Mouse (Mus musculus) heart, postnatal 10 days (tissue): Measurements from ENCODE around the gene Engase. TPM values are rescaled to one million over a fixed set of nuclear protein-coding genes. Genes with fewer than 3 reads are reported as not detected.

Source experiments
- DNase-seq, 2 experiments: peaks; one replicate each; pipeline ENCODE4 v3.0.0; 2021
- intact Hi-C: fragments of 180-260 bp; cut with DNase I; formaldehyde crosslinking; loops from one replicate; pipeline ENCODE4 v1.15.1; 2025
- total RNA-seq, 2 experiments: library from RNA; stranded (reverse); gene quantifications; 2 replicates each; pipeline ENCODE4 v1.2.3; 2021

The Engase gene
- 1 to 10 TPM; 6.6 to 7.1 TPM for total RNA-seq

GRCm38 (mm10) chr11:118476396-118477373 lies at the start of gene Engase:
Gene Engase, plus strand, starts transcription at chr11:118476829.
- DNase-seq: peak; percentile 98
- intact Hi-C loops: no loop called here

- intact Hi-C loops: no loop called here
- DNase-seq: no peak
Measured at GRCm38 (mm10) chr11:118427266-118427779, 49.3 kb upstream of the Engase start.

- DNase-seq: peak; percentile 67 to 68
- intact Hi-C loops: no loop called here
Measured at GRCm38 (mm10) chr11:118427986-118428385, 48.6 kb upstream of the Engase start, which contains the start of gene C1qtnf1. Gene C1qtnf1, plus strand, starts transcription at chr11:118428203.

- intact Hi-C loops: no loop called here
Measured at GRCm38 (mm10) chr11:118428460-118428868, 48.2 kb upstream of the Engase start.

GRCm38 (mm10) chr11:118428944-118429709 lies 47.5 kb upstream of the Engase start:
- DNase-seq: peak; percentile 54 to 63
- intact Hi-C loops: no loop called here

More at GRCm38 (mm10) chr11:118428460-118428868, 48.2 kb upstream of the Engase start:
- DNase-seq: peak; percentile 61 to 67

GRCm38 (mm10) chr11:118430291-118430885 lies 46.2 kb upstream of the Engase start:
- no peak for DNase-seq
- intact Hi-C loops: no loop called here

- no peak for DNase-seq
- intact Hi-C loops: no loop called here
Measured at GRCm38 (mm10) chr11:118431100-118431948, 45.3 kb upstream of the Engase start.

- intact Hi-C loops: no loop called here
Measured at GRCm38 (mm10) chr11:118433398-118433868, 43.2 kb upstream of the Engase start.

GRCm38 (mm10) chr11:118434093-118434492 lies 42.5 kb upstream of the Engase start:
- intact Hi-C loops: no loop called here
- no peak for DNase-seq

More at GRCm38 (mm10) chr11:118433398-118433868, 43.2 kb upstream of the Engase start:
- peak; percentile 55 to 65 for DNase-seq

- peak in 1 of 2 experiments; percentile 52 for DNase-seq
- intact Hi-C loops: no loop called here
Measured at GRCm38 (mm10) chr11:118436471-118436935, 40.1 kb upstream of the Engase start.

- intact Hi-C loops: no loop called here
- DNase-seq: no peak
Measured at GRCm38 (mm10) chr11:118438665-118439414, 37.8 kb upstream of the Engase start.

GRCm38 (mm10) chr11:118442691-118443090 lies 33.9 kb upstream of the Engase start:
- DNase-seq: no peak
- intact Hi-C loops: loop anchor here (1.0 kb wide), 1 partner anchor 19 kb away; no protein-coding TSS in a partner anchor

- DNase-seq: peak; percentile 75 to 90
- intact Hi-C loops: loop anchor here (1.0 kb wide), 1 partner anchor 20 kb away; no protein-coding TSS in a partner anchor
Measured at GRCm38 (mm10) chr11:118443201-118443970, 33.2 kb upstream of the Engase start.

GRCm38 (mm10) chr11:118445843-118446242 lies 30.8 kb upstream of the Engase start:
- intact Hi-C loops: loop anchor here (1.0 to 5.0 kb wide), 3 partner anchors 45 to 295 kb away; no protein-coding TSS in a partner anchor
- DNase-seq: peak; percentile 74 to 83

- intact Hi-C loops: loop anchor here (2.0 to 5.0 kb wide), 2 partner anchors 60 to 293 kb away; no protein-coding TSS in a partner anchor
- DNase-seq: no peak
Measured at GRCm38 (mm10) chr11:118447346-118447745, 29.3 kb upstream of the Engase start.

- intact Hi-C loops: loop anchor here (5.0 kb wide), 1 partner anchor 59 kb away; no protein-coding TSS in a partner anchor
- peak; percentile 78 to 80 for DNase-seq
Measured at GRCm38 (mm10) chr11:118448385-118448784, 28.2 kb upstream of the Engase start.

- intact Hi-C loops: no loop called here
- no peak for DNase-seq
Measured at GRCm38 (mm10) chr11:118451211-118451610, 25.4 kb upstream of the Engase start.
